Mouse (Mus musculus): ENCODE results near the gene Dynlt1f. TPM values are rescaled to one million over a fixed set of nuclear protein-coding genes. Genes with fewer than 3 reads are reported as not detected.
"Not testable (repeated sequence)": the region's sequence is repeated elsewhere in the genome, so short reads cannot be mapped to it uniquely, and the experiment has no call there.

Dynlt1f gene
- total RNA-seq (2022), result 10 to 100 TPM; 39.0 to 46.3 (median 41.0) TPM

DNA sequence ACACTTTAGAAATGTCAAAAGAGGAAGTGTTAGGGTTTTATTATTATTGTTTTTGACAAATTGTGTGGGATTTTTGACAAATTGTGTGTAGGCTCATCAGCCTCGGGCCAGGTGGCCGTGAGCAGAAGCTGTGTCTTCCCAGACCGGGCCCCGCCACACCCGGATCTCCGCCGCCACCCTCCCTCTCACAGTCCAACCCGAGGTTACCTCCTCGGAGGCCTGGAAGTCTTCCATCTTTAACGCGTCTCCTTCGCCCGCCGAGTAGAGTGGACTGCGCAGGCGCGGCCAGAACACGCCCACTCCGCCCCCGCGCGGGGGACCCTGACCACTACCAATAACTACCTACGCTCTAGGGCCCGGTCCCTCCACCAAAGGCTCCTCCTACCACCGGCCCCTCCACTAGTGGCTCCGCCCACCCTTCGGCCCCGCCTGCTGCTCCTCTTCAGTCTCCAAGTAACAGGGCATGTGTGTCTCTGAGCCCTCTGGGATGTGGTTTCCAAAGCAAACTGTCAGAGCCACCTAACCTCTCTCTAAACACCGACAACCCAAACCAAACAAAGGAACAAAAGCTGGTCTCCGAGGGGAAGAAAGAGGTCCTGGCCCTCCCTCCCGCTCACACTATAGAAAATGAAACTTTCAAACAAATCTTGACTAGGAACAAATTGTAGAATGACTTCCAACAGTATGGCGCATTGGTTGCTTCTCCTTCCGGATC is at the start of gene Dynlt1f:
Dynlt1f (minus strand) TSS at position 334 of the 715 bp plus-strand sequence.
- DNase-seq (ENCODE audit: low spot score in 2 of 2), result peak; percentile 72 to 76

DNA sequence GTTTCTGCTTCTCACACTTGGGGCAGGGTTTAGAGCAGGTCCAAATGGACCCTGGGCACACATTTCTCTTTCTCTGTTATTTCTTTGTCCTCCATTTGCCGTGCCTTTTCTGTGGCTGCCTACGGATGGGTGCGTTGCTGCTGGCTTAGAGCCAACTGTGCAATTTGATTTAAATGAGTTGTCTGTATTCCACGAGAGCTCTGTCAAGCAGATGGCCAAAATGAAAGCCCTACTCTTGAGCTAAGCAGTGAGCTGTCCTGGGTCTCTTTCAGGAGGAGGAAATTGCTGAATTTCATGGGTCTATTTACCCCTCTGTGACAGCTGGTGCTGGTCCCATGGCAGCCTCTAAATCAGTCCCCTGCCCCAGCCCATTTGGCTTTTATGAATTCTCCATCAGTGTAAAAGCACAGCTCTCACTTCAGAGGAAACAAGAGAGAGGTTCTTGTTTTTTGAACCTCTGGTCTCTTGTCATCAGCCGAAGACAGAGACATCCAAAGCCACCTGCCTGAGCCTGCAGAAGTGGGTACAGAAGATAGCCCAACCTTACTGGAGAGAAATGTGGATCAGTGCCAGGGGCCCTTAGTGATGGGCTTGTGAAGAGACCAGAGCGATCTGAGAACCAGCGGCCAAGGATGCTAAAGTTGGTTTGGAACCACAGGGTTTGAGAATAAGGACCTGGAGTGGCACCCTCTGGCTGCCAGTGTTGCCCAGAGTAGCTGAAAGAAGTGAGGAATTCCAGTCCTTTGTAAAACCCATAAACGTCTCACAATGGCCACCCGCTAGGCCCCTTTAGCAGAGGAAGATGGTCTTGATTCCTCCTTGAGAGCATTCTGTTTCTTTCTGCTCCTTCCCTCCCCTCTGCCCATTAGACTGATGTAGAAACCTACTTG is 47.9 kb upstream of the Dynlt1f start:
- DNase-seq (ENCODE audit: low spot score in 2 of 2), result not testable (repeated sequence)

DNA sequence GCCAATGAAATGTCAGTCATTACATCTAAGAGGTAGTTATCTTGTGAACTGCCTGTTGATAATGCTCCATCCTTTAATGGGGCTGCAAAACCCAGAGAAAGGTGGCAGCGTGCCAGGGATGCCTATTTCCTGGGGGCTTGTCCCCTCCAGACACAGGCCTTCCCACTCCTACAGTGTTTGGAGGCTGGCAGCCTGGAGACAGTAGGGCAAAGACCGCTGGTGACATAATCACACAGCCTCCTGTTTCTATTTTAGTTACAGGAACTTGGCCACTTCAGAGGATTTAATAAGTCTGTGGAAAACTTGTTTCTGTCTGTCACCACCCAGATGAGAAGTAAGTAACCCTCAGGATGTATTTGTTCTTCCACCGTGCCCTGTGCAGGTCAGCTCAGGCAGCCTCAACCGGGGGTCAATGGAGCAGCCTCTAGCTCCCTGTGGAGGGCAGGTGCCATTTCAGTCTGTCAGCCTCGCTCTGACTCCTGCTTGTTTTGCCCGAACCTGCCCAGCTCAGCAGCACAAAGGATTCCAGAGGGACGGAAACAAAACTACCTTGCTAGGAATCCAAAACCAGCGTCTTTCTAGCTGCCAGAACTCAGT is 47.0 kb upstream of the Dynlt1f start:
- not testable (repeated sequence) for DNase-seq (ENCODE audit: low spot score in 2 of 2)

DNA sequence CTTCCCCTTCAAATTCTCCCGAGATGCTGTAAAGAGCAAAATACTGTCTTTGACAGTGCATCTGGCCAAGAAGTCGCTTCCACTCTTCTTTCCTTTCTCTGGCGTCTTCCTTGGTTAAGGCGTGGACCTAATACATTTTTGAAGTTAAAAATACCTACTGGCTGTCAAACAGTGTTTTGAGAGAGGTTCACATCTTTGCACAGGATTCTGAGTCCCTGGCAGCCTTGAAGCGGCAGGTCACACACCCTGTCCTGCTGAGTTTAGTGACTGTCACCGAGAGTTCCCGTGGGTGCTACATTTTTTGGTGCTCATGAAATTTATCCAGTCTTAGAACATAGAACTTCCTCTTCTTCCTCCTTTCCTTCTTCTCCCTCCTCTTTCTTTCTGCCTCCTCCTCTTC is 44.4 kb upstream of the Dynlt1f start:
- not testable (repeated sequence) for DNase-seq (ENCODE audit: low spot score in 2 of 2)

DNA sequence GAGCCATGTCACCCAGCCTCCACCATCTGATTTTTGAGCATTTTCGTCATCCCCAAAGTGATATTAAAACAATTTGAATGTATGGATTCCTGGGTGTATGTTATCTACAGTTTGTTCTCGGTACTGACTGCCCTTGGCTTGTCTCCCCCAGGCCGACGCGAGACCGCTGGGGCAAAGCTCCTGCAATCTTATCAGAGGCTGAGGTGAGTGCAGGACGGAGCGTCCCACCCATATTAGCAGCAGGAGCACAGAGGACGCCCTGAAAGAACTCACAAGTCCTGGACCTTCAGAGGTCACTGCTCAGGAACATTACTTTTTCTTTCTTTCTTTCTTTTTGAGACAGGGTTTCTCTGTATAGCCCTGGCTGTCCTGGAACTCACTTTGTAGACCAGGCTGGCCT is 43.8 kb upstream of the Dynlt1f start:
- DNase-seq (ENCODE audit: low spot score in 2 of 2), result not testable (repeated sequence)

DNA sequence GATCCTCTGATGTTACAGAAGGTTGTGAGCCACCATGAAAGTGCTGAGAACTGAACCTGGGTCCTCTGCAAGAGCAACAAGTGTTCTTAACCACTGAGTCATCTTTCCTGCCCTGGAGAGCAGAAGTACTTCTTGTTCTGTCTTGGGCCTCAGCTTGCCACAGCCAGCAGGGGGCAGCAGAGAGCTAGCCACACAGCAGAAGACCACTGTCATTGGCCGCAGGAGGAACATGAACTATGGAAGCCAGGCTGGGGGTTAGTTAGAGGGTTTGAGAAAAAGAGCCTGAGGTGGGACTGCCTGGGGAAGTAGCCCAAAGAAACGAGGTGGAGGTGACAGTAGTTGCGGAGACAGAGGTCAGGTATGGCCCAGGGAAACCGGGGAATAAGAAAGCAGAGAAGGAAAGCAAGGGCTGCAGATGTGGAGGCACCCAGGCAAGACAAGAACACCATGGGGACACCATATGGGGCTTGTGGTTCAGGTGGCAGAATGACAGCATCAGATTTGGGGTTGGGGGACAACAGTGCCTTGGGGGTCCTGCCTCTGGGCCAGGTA is 41.6 kb upstream of the Dynlt1f start:
- peak; percentile 55 to 59 for DNase-seq (ENCODE audit: low spot score in 2 of 2)

DNA sequence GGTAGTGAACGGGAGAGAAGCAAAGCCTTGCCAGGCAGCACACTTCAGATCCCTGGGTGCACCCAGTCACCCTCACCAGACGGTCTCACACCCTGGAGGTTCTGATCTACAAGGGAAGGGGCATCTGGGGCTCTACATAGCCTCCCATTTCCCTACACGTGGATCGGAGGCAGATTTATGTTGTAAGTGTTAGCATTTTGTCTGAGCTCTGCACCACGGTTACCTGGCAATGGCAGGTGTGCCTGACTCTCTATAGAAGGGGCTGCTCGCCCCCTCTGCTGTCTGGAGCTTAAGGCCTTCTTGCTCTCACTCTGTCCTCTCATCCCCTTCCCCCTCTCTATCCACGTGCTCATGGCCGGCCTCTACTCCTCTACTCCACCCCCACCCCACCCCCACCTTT is 40.8 kb upstream of the Dynlt1f start:
- DNase-seq (ENCODE audit: low spot score in 2 of 2), result not testable (repeated sequence)

DNA sequence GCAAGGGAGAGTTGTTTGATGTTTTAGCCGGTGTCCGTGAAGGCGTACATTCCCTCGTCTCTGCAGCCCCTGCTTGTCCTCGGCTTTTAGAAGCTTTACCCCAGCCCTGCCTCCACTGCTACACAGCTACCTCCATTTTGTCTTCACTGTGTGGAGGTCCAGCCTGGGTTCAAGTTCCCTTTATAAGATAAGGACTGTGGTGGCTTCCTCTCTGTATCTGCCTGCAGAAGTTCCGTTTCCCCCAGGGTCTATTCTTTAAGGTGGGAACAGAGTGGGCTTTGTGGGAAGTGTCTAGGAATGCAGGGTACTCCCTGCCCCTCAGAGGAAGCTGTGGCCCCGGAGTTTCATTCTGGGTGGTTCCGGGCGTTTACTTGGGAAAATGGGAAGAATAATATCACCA is 40.0 kb upstream of the Dynlt1f start:
- DNase-seq (ENCODE audit: low spot score in 2 of 2), result not testable (repeated sequence)

DNA sequence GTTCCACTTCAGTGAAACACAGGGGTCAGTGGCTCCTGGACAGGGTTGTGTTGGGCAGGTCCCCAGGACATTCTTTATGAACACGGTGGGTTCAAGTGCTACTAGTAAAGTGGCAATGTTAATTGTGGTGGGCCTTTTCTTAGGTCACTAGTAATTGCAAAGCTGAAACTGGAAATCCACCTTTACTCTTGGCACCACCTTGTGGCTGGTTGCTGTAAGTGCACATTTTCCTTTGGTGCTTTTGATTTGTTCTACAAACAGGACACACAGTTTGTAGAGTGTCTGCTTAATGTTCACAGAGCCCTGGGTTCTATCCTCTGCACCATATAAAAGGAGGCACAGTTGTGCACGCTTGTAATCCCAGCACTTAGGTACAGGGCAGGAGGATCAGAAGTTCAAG is 35.9 kb upstream of the Dynlt1f start:
- peak; percentile 77 to 81 for DNase-seq (ENCODE audit: low spot score in 2 of 2)

DNA sequence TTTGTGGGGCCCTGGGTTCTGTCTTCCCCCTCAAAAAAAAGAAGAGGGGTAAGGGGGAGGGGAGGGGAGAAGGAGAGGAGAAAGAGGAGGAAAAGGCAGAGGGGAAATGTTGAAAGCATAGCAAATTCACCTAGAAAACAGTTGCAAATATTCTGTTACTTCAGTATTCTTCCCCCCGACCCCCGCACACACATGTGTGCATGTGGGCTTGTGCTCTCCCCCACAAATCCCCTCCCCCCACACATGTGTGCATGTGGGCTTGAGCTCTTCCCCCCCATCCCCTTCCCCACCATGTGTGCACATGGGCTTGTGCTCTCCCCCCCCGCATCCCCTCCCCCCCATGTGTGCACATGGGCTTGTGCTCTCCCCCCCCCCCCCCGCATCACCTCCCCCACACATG is 33.6 kb upstream of the Dynlt1f start:
- not testable (repeated sequence) for DNase-seq (ENCODE audit: low spot score in 2 of 2)

DNA sequence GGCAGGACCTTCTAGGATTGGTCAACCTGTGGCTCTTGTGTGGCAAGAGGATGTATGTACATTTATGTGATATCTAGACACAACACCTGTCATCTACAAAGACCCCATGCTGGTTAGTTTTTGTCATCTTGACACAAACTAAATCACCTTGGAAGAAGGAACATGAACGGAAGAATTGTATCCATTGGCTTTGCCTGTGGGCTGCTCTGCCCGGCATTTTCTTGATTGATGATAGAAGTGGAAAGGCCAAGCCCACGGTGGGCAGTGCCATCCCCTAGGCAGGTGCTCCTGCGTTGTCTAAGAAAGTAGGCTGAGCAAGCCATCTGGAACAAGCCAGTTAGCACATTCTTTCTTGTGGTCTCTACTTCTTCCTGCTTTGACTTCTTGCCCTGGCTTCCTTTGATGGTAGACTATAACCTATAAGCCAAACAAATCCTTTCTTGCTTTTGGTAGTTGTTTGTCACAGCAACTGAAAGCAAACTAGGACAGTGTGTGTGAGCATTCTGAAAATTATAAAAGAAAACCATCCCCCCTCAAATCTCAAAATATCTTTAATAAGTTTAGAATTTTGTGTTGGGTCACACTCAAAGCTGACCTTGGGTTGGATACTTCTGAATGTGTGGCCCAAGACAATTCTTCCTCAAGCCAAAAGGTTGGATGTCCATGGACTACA is 30.7 kb upstream of the Dynlt1f start:
- DNase-seq (ENCODE audit: low spot score in 2 of 2), result not testable (repeated sequence)

DNA sequence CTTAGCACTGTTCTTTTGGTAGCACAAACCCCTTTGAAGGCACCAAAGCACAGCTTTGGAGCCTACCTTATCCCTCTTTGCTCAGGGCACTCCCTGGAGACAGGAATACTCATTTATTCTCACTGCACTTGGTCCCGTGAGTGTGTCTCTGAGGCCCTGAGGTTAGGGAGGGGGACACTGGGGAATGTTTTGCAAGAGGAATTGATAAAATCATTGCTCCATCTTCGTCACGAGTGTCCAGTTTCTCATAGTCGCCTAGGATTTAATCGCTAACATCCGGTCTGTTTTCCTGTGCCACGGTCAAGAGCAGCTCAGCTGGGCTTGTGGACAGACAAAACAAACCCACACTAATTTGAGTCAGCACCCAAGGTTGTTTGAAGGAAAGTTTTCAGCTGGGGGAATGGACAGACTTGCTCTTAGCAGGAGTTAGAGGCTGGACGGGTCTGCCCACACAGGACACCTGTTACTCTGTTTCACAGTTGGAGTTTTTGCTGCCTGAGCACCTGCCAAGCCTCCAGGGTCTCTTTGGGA is 29.7 kb upstream of the Dynlt1f start:
- not testable (repeated sequence) for DNase-seq (ENCODE audit: low spot score in 2 of 2)

DNA sequence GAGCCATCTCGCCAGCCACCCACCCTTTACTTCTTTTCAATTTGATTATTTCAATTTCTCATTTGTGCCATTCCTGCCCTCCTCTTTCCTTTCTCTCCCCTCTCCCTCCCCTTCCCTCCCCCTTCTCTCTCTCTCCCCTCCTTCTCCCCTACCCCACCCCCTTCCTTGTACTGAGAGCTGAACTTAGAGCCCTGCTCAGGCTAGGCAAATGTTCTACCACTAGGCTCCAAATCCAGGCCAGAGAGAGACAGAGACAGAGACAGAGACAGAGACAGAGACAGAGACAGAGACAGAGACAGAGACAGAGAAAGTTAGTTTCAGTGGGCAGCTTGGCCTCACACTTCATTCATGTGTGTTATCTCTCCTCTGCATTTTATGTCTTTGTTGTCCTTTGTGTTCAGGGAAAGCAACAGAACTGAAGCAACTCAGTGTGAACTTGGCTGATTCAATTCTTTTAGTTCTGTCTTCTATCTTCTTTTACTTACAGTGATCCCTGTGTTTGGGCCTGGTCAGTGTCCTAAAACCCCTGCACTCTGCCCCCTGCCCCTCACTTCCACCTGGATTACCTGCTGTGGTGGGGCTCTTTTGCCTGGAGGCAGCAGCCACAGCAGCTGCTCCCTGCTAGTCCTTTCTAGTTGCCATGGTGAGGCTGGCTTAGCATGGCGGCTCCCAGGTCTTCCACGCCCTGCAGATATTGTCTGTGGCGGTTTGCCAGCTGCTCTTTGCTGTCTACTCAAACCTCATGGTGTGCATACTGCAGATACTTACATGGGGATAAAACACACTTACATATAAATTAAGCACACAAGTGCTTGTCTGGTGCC is 29.0 kb upstream of the Dynlt1f start:
- not testable (repeated sequence) for DNase-seq (ENCODE audit: low spot score in 2 of 2)

DNA sequence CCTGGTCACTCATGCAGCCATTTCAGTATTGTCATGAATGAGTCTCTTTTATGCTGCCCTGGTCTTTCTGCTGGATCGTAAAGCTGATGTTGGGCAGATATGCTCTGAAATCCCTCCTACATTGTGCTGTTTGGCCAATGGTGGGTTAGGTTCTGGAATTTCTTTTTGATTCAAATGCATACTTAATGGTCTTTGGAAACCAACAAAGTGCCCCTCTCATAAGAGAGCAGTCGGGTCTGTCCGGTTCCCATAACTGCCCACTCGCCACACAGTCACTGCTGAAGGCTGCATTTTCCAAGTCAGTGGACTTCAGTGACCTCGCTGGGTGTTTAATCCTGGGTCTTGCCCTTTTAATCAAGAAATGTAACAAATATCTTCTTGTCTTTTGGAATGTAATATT is 28.0 kb upstream of the Dynlt1f start:
- not testable (repeated sequence) for DNase-seq (ENCODE audit: low spot score in 2 of 2)

DNA sequence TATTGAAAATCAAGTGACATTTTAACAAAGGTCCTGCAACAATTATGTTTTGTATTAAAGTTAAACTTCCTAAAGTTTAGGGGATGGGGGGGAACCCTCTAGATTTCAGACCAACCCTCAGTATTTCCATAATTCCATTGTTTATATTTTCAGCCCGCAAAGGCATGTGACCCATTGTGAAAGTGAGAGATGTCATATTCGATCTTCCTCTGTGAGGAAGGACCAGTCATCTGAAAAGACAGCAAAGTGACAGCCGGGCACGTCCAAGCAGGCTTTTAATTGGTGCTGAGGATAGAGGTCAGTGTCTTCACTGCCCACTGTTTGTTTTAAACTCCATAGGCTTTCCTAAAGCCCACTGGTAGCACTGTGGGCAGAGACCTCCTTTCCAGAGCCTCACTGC is 26.0 kb upstream of the Dynlt1f start:
- not testable (repeated sequence) for DNase-seq (ENCODE audit: low spot score in 2 of 2)

DNA sequence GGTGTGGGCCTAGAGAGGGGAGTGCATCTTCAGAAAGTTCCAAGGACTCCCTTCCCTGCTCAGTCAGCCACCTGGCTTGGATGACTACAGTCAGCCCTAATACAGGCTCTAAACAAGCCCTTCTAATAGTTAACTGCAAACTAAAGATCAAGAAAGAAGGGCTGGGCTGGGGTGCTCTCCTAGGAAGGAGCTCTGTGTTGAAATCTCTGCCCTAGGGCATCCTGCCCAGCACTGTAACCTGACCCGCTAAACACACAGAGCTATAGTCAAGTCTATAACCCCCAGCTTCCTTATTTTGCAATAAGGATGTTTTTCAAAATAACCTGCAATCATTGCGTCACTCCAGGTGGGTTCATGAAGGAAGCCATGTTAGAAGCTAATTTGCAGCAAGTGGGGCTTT is 22.4 kb upstream of the Dynlt1f start:
- DNase-seq (ENCODE audit: low spot score in 2 of 2), result not testable (repeated sequence)

DNA sequence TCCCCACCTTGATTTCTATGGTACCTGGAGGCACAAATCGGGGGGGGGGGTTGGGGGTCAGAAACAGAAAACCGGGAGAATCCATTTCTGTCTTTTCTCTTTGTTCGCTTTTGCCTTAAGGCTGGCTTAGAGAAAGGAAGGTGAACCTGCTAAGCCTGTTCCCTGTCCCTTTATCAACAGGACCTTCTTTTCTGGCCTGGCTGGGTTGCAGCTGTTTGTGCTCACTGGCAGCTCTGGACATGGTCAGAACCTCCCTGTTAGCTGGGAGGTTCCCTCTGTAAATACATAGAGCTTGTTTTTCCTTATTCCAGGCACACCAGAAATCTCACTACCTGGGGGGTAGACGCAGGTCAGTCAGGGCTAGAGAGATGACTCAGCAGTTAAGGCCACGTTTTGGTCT is 18.6 kb upstream of the Dynlt1f start:
- not testable (repeated sequence) for DNase-seq (ENCODE audit: low spot score in 2 of 2)

DNA sequence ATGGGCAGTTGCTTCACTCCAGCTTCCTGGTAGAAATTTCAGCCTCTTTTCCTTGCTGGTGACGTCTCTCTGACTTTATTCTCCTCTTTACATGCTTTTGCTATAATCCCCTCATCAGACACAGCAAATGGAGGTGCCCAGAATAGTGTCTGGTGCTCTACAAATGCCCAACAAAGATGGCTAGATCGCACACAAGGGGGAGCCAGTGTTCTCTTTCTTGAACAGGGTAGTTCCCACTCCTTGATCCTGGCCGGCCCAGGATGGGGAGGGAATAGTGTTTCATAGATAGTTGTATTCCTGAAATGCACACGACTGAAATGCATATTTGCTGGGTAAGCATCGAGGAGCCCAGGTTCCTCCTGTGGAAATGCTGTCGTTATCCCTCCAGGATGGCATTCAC is 12.8 kb upstream of the Dynlt1f start:
- not testable (repeated sequence) for DNase-seq (ENCODE audit: low spot score in 2 of 2)

DNA sequence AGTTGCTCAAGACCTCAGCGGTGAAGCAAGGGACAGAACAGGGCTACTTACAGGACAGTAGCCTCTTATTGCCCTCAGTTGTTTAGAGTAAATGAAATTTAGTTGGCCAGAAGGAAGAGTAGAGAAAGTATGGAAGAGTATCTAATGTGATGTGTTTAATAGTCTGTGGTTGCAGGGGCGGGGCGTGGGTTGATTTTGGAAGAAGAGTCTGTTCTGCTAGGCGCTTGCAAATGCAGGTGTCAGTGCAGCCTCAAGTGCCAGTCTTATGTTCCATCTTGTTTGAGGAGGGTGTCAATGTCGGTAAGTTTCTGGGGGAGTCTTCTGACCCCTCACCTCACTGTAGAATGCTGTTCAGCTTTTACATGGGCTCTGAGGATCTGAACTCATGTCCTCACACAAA is 9.7 kb upstream of the Dynlt1f start:
- DNase-seq (ENCODE audit: low spot score in 2 of 2), result not testable (repeated sequence)

DNA sequence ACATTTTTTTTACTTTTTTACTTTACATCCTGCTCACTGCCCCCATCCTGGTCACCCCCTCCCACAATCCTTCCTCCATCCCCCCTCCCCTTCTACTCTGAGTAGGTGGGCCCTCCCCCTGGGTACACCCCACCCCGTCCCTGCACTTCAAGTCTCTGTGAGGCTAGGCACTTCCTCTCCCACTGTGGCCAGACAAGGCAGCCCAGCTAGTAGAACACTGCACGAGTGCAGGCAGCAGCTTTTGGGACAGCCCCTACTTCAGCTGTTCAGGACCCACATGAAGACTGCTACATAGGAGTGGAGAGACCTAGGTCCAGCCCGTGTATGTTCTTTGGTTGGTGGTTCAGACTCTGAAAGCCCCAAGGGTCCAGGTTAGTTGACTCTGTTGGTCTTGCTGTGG is 7.1 kb upstream of the Dynlt1f start:
- not testable (repeated sequence) for DNase-seq (ENCODE audit: low spot score in 2 of 2)

Data from gastrocnemius, adult 8-10 months (tissue).